Mouse (Mus musculus): ENCODE data around the gene Fam49a.

GRCm38 (mm10) chr12:12299303-12299702 is 37.4 kb downstream of the Fam49a start:
- TF ChIP-seq CTCF (IDR thresholded peaks at IDR 0.05; ENCODE audit: low read depth, low read length), result no peak
- no peak for TF ChIP-seq TAL1 (conservative IDR thresholded peaks at IDR 0.05; ENCODE audit: low read depth, low read length)

Measured in G1E (cell line).